Comparison of ENCODE assay signal across 8 mouse cellular contexts in the genomic region with DNA sequence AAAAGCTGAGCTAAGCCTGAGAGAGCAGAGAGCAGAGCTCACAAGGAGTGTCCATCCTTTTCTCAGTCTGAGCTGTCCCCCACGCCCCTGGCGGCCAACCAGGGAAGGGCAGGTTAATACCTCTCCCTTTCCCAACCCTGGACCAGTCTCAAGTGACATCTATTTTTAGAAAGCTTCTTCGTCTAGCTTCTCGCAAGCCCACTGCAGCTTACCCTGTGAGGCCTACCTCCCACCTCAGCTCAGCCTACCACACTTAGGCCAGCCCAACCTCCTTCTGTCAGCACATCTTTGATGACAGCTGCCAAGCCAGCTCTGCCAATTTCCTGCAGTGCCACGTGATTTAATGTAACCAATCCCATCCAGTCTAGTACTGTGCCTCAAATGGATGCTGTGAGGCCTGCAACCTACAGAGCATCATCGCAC.
DNase-seq lines count a peak whose midpoint lies in the region; ATAC-seq and TF ChIP-seq lines count a peak whose summit lies in the region.

No protein-coding gene starts in this region.

- 22% methylated on average over 6 of the region's 6 CpGs for WGBS in liver, embryonic 12.5 days (ENCODE audit: insufficient replicate concordance)
- WGBS in forebrain, postnatal 0 days, result 28% methylated on average over 6 of the region's 6 CpGs
- WGBS in hindbrain, embryonic 13.5 days, result 38% methylated on average over 6 of the region's 6 CpGs
- 36% methylated on average over 6 of the region's 6 CpGs for WGBS in midbrain, embryonic 14.5 days

- no peak overlapping the region for H3K4me2 ChIP-seq in liver, embryonic 12.5 days
- no peak overlapping the region for H3K4me2 ChIP-seq in forebrain, postnatal 0 days (ENCODE audit: low read depth)
- H3K4me2 ChIP-seq in hindbrain, embryonic 13.5 days, result no peak overlapping the region
- no peak overlapping the region for H3K4me2 ChIP-seq in midbrain, embryonic 14.5 days (ENCODE audit: low read length)

- no peaks in the 10 kb centered on the region for H3K27me3 ChIP-seq in liver, embryonic 12.5 days (replicated peaks)
- no peaks in the 10 kb centered on the region for H3K27me3 ChIP-seq in forebrain, postnatal 0 days (ENCODE audit: insufficient read depth, low read length)
- H3K27me3 ChIP-seq in hindbrain, embryonic 13.5 days, result no peaks in the 10 kb centered on the region
- no peaks in the 10 kb centered on the region for H3K27me3 ChIP-seq in midbrain, embryonic 14.5 days (ENCODE audit: control insufficient read depth, insufficient read depth, low read length)

- no peaks in the 10 kb centered on the region for H3K9me3 ChIP-seq in liver, embryonic 12.5 days (replicated peaks)
- H3K9me3 ChIP-seq in forebrain, postnatal 0 days (ENCODE audit: low read length), result no peaks in the 10 kb centered on the region
- H3K9me3 ChIP-seq in hindbrain, embryonic 13.5 days, result no peaks in the 10 kb centered on the region
- H3K9me3 ChIP-seq in midbrain, embryonic 14.5 days (ENCODE audit: control insufficient read depth, low read length), result no peaks in the 10 kb centered on the region

- peak; percentile 52 for TF ChIP-seq CTCF in forebrain, postnatal 0 days (IDR thresholded peaks at IDR 0.05; ENCODE audit: low read depth)

- H3K27ac ChIP-seq in liver, embryonic 12.5 days, result no peak overlapping the region
- H3K27ac ChIP-seq in forebrain, postnatal 0 days (ENCODE audit: low read depth, low read length), result no peak overlapping the region
- H3K27ac ChIP-seq in hindbrain, embryonic 13.5 days, result no peak overlapping the region
- no peak overlapping the region for H3K27ac ChIP-seq in midbrain, embryonic 14.5 days (replicated peaks; ENCODE audit: low read depth, low read length)

- no peak for ATAC-seq in liver, embryonic 12.5 days
- peak; percentile 47 for ATAC-seq in forebrain, postnatal 0 days
- ATAC-seq in hindbrain, embryonic 13.5 days (ENCODE audit: low FRiP score), result peak; percentile 57
- peak; percentile 55 for ATAC-seq in midbrain, embryonic 14.5 days (ENCODE audit: low FRiP score, low TSS enrichment)

- H3K4me1 ChIP-seq in liver, embryonic 12.5 days, result no peaks in the 10 kb centered on the region
- no peaks in the 10 kb centered on the region for H3K4me1 ChIP-seq in forebrain, postnatal 0 days (ENCODE audit: insufficient read depth)
- no peaks in the 10 kb centered on the region for H3K4me1 ChIP-seq in hindbrain, embryonic 13.5 days (replicated peaks)
- no peaks in the 10 kb centered on the region for H3K4me1 ChIP-seq in midbrain, embryonic 14.5 days (ENCODE audit: control insufficient read depth, insufficient read depth, low read length)

- peak; percentile 53 for DNase-seq in liver
- peak; percentile 5 to 21 for DNase-seq in cerebellum, adult 18-20 months
- DNase-seq in forebrain, postnatal 0 days, result peak; percentile 4
- peak; percentile 14 to 40 for DNase-seq in layer of hippocampus, postnatal 25 days (ENCODE audit: extremely low spot score in 1 of 2, low spot score in 1 of 2)
- peak; percentile 53 for DNase-seq in midbrain, embryonic 14.5 days
- peak; percentile 22 to 24 for DNase-seq in thymus, adult 18-20 months

- no peaks in the 10 kb centered on the region for H3K36me3 ChIP-seq in liver, embryonic 12.5 days
- no peaks in the 10 kb centered on the region for H3K36me3 ChIP-seq in forebrain, postnatal 0 days (ENCODE audit: insufficient read depth)
- H3K36me3 ChIP-seq in hindbrain, embryonic 13.5 days, result no peaks in the 10 kb centered on the region
- no peaks in the 10 kb centered on the region for H3K36me3 ChIP-seq in midbrain, embryonic 14.5 days (ENCODE audit: control insufficient read depth, insufficient read depth, low read length)

- no peak overlapping the region for H3K4me3 ChIP-seq in liver, embryonic 12.5 days
- H3K4me3 ChIP-seq in forebrain, postnatal 0 days (ENCODE audit: low read depth, low read length), result no peak overlapping the region
- H3K4me3 ChIP-seq in hindbrain, embryonic 13.5 days, result no peak overlapping the region
- H3K4me3 ChIP-seq in midbrain, embryonic 14.5 days (replicated peaks; ENCODE audit: low read depth, low read length), result no peak overlapping the region

- H3K9ac ChIP-seq in liver, embryonic 12.5 days, result no peak overlapping the region
- no peak overlapping the region for H3K9ac ChIP-seq in forebrain, postnatal 0 days
- no peak overlapping the region for H3K9ac ChIP-seq in hindbrain, embryonic 13.5 days
- H3K9ac ChIP-seq in midbrain, embryonic 14.5 days (replicated peaks; ENCODE audit: low read length), result no peak overlapping the region
